Mouse (Mus musculus) hindbrain, postnatal 0 days (tissue): ENCODE results near the gene Git1. TPM values are rescaled to one million over a fixed set of nuclear protein-coding genes. Genes with fewer than 3 reads are reported as not detected.

Source experiments
- ATAC-seq: fragments of 200-750 bp; cut with Nextera tagmentation; 2 replicates; pipeline ENCODE4 v1.8.0; 2017; ENCODE audit warnings: mild to moderate bottlenecking, moderate TSS enrichment, moderate library complexity
- DNase-seq: peaks from one replicate; pipeline ENCODE4 v3.0.0-alpha.2; 2015; ENCODE audit warnings: low spot score
- H3K27ac ChIP-seq: fragments of 300-500 bp; sonication (generic); 2 replicates; pipeline ENCODE4 v1.5.1; 2014; ENCODE audit warnings: mild to moderate bottlenecking
- H3K27me3 ChIP-seq: fragments of 300-500 bp; sonication (generic); 2 replicates; pipeline ENCODE4 v1.6.1; 2014; ENCODE audit warnings: low read length, mixed read lengths; ENCODE audit not compliant: insufficient read depth
- H3K36me3 ChIP-seq: fragments of 300-500 bp; sonication (generic); 2 replicates; pipeline ENCODE4 v1.6.1; 2014; ENCODE audit warnings: low read length, mixed read lengths; ENCODE audit not compliant: insufficient read depth
- H3K4me1 ChIP-seq: fragments of 300-500 bp; sonication (generic); 2 replicates; pipeline ENCODE4 v1.6.1; 2014; ENCODE audit warnings: antibody characterized with exemption, low read length, mixed read lengths; ENCODE audit not compliant: insufficient read depth
- H3K4me2 ChIP-seq: fragments of 300-500 bp; sonication (generic); 2 replicates; pipeline ENCODE4 v1.6.1; 2014; ENCODE audit warnings: low read depth, mild to moderate bottlenecking, low read length, moderate library complexity, mixed read lengths
- H3K4me3 ChIP-seq: fragments of 300-500 bp; sonication (generic); 2 replicates; pipeline ENCODE4 v1.5.1; 2014; ENCODE audit warnings: low read length
- H3K9ac ChIP-seq: fragments of 300-500 bp; sonication (generic); replicated peaks from 2 replicates; pipeline ENCODE4 v1.6.1; 2014; ENCODE audit warnings: mild to moderate bottlenecking, low read length, moderate library complexity, mixed read lengths
- H3K9me3 ChIP-seq: fragments of 300-500 bp; sonication (generic); 2 replicates; pipeline ENCODE4 v1.6.1; 2016; ENCODE audit warnings: low read length, mixed read lengths
- CTCF ChIP-seq: IDR thresholded peaks from 2 replicates; pipeline ENCODE4 v1.5.1; 2016; ENCODE audit warnings: antibody characterized with exemption, control low read depth, low read depth
- WGBS: fragments of 180-500 bp; shearing (Covaris S2); extraction: QIAGEN DNeasy Blood & Tissue Kit; methylation state at CpG from one replicate; pipeline ENCODE4 v1.1.7; 2014; 5-methylcytosine and 5-hydroxymethylcytosine counted together
- polyA plus RNA-seq: library from polyadenylated mRNA; unstranded; fragments of >200 nt; fragmentation: Nextera tagmentation; extraction: Ambion mirVana; gene quantifications from 2 replicates; pipeline ENCODE4 v1.2.1, GENCODE M21; 2015
- total RNA-seq: library from RNA; depleted of rRNA; stranded (reverse); fragments of >200 nt; gene quantifications from 2 replicates; pipeline ENCODE4 v1.2.3, GENCODE M21; 2014

Git1 gene
- total and polyA plus RNA-seq, 2 experiments from 2014 or later: 15.0 to 127 TPM

DNA sequence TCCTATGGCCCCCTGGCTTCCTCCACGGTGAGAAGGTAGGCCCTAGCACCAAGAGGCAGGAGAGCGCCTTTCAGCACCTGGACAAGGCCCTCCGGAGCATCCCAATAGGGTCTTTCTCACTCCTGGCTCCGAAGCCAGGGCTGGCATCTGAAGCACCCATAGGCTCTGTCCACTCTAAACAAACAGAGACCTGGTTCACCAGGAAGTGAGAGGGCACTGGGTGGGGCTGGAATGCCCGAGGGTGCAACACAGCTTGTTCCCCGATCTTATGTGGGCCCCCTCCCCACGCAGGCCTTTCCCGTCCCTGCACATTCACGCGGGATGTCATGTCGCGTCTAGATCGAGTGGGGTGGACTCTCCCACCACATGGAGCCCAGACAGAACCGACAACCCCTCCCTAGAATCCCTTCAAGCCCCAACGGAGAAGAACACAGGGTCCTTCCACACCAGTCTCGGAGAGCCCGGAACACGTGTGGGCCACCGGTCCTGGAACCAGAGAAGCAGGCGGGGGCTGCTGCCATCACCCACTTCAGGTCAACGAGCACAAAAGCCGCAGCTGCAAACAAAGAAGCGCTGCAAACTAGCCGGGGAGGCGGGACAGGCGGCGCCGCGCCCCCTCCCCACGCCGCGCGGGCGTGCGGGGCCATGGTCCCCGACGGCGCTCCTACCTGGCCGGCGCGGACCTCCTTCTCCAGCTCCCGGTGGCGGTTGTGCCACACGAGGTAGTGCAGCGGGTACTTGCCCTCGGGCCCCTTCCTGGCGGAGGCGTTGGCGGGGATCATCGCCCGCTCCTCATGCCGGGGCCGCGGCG is 4.4 kb upstream of the Git1 start:
- no peaks in the 10 kb centered on the region for H3K9me3 ChIP-seq
- peak overlapping the region; percentile 95 for H3K27ac ChIP-seq
- ATAC-seq (peak; percentile 6; the same call in 1 of the 2 replicates), DNase-seq (peak; percentile 45)
- no peak for TF ChIP-seq CTCF
- no peaks in the 10 kb centered on the region for H3K27me3 ChIP-seq
- peak overlapping the region; percentile 91 for H3K4me3 ChIP-seq
- WGBS: 2% methylated on average over 51 of the region's 55 CpGs
- peak overlapping the region; percentile 94 for H3K4me2 ChIP-seq
- no peaks in the 10 kb centered on the region for H3K36me3 ChIP-seq
- peak overlapping the region; percentile 92 for H3K9ac ChIP-seq
- H3K4me1 ChIP-seq: peaks cover 53% of the 10 kb centered on the region

- under 1% methylated on average over 51 of the region's 87 CpGs for WGBS
- TF ChIP-seq CTCF: no peak
These were observed 3.6 kb upstream of the Git1 start, which contains the start of gene Ankrd13b for GRCm38 (mm10) chr11:77489591-77490235. Gene Ankrd13b (minus strand): TSS chr11:77489678.

DNA sequence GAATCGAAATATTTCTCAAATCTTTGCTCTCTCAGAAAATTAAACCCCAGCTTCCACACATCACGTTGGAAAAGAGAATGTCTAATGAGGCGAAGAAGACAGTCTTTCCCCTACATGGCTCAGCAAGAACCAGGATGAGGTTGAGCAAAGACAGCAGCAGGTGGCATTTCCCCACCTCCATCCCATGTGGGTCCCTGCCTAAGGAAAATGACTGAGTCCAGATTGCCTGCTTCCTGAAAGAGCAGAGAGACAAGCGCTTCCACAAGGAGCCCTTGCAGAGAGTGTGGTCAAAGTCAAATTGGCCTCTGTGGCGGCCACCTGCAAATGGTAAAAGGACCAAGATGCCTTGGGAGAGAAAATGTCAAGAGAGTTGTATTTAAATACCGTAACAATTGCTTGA is 2.9 kb upstream of the Git1 start:
- H3K27ac ChIP-seq: peak overlapping the region; percentile 95; the same call in 1 of the 2 replicates
- WGBS: 60% methylated on average over 6 of the region's 6 CpGs
- ATAC-seq (no peak), DNase-seq (no peak)
- TF ChIP-seq CTCF: no peak
- peak overlapping the region; percentile 94 for H3K4me2 ChIP-seq
- no peaks in the 10 kb centered on the region for H3K36me3 ChIP-seq
- no peaks in the 10 kb centered on the region for H3K27me3 ChIP-seq
- peak overlapping the region; percentile 92 for H3K9ac ChIP-seq
- peaks cover 60% of the 10 kb centered on the region for H3K4me1 ChIP-seq
- peak overlapping the region; percentile 91 for H3K4me3 ChIP-seq
- no peaks in the 10 kb centered on the region for H3K9me3 ChIP-seq

More at GRCm38 (mm10) chr11:77489591-77490235, 3.6 kb upstream of the Git1 start, which contains the start of gene Ankrd13b:
- ATAC-seq: peak; percentile 52
- Histone ChIP-seq H3K27me3 (no peaks in the 10 kb centered on the region), H3K9me3 (no peaks in the 10 kb centered on the region), H3K27ac (peak within 1 kb of the TSS; percentile 95), H3K4me2 (peak within 1 kb of the TSS; percentile 94), H3K36me3 (no peaks in the 10 kb centered on the region), H3K4me3 (peak within 1 kb of the TSS; percentile 91), H3K9ac (peak within 1 kb of the TSS; percentile 92), H3K4me1 (peaks cover 59% of the 10 kb centered on the region)
- DNase-seq: peak; percentile 91

GRCm38 (mm10) chr11:77491123-77491501 is 2.2 kb upstream of the Git1 start:
- Histone ChIP-seq H3K9me3 (no peaks in the 10 kb centered on the region), H3K27ac (peak overlapping the region; percentile 95), H3K4me3 (peak overlapping the region; percentile 93), H3K9ac (peak overlapping the region; percentile 97; the same call in 1 of the 2 replicates), H3K4me1 (peaks cover 53% of the 10 kb centered on the region), H3K36me3 (no peaks in the 10 kb centered on the region), H3K27me3 (no peaks in the 10 kb centered on the region), H3K4me2 (peak overlapping the region; percentile 94)
- peak; percentile 99 for TF ChIP-seq CTCF
- ATAC-seq: peak; percentile 75
- peak; percentile 96 for DNase-seq
- under 1% methylated on average over 13 of the region's 13 CpGs for WGBS

DNA sequence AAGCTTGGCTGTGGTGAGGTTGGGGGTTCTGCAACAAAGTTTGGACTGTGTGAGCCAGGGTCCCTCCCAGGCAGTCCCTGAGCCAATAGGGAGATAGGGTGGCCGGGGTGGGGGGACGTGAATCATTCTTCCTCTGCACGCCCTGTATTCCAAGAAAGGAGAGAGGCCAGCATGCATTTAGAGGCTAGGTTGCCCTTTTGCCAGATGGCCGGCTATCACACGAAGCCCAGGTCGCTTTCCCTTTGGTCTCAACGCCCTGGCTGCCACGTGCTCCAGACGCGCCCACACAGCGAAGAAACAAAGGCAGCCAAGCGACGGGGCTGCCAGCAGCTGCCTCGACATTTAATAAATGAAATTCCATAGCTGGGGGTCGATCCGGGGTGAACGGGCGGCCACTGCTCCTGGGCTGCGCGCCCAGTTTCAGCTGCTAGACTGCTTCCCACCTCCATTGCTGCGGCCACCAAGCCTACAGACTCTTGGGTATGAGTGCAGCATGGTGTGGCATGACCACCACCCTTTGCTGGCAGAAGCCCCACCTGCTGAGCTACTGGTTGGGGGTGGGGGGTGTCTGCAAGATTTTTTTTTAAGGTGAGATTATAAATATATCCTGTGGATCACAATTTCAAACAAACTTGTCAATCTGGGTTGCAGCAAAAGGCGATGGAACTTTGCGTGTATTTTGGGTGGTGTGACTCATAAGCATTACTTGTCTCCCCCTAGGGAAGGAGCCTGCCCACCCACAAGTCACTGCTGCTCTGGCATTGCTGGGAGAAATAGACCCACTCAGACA is 1.7 kb upstream of the Git1 start:
- Histone ChIP-seq H3K36me3 (no peaks in the 10 kb centered on the region), H3K4me1 (peaks cover 47% of the 10 kb centered on the region), H3K27me3 (no peaks in the 10 kb centered on the region), H3K4me3 (peak overlapping the region; percentile 93), H3K9me3 (no peaks in the 10 kb centered on the region), H3K27ac (peak overlapping the region; percentile 95), H3K9ac (peak overlapping the region; percentile 97), H3K4me2 (peak overlapping the region; percentile 94)
- DNase-seq (peak; percentile 74), ATAC-seq (peak; percentile 61)
- no peak for TF ChIP-seq CTCF
- under 1% methylated on average over 23 of the region's 23 CpGs for WGBS

DNA sequence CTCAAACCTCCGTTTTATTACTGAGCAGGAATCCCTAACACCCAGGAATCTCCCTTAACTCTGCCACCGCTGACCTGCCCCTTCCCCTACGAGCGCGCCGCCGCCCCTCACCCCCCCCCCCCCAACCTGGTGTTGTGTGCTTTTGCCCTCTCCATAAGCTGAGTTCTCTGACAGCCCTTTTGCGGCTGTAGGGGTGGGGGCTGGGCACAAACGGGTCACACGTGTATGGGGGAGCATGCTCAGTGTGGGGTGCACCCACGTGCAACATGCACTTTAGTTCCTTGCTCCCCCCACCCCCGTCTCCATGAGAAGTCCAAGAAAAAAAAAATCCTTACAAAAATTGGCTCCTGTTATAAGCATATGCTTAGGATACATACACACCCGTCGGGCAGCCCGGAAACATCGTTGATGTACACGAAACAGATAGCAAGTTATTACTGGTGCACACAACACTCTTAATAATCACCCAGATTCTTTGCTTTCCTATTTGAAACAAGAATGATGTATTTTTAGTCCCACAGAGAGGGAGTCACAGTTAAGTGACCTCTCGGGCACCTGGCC is 971 bp upstream of the Git1 start:
- DNase-seq: peak; percentile 36
- TF ChIP-seq CTCF: no peak
- WGBS: under 1% methylated on average over 18 of the region's 18 CpGs
- H3K27ac ChIP-seq: peak overlapping the region; percentile 95
- peak overlapping the region; percentile 94 for H3K4me2 ChIP-seq
- H3K36me3 ChIP-seq: no peaks in the 10 kb centered on the region
- H3K9me3 ChIP-seq: no peaks in the 10 kb centered on the region
- H3K9ac ChIP-seq: peak overlapping the region; percentile 97
- no peak for ATAC-seq
- peak overlapping the region; percentile 93 for H3K4me3 ChIP-seq
- H3K4me1 ChIP-seq: peaks cover 40% of the 10 kb centered on the region
- H3K27me3 ChIP-seq: no peaks in the 10 kb centered on the region
